Mouse (Mus musculus) retina, adult 2 months (tissue): ENCODE results near the gene Fbxw24.
"Not testable (repeated sequence)": the region's sequence is repeated elsewhere in the genome, so short reads cannot be mapped to it uniquely, and the experiment has no call there.

Experiments used
- DNase-seq: peaks from one replicate; pipeline ENCODE4 v3.0.0-alpha.2; 2012; ENCODE audit warnings: low read depth, low spot score

The Fbxw24 gene

GRCm38 (mm10) chr9:109625957-109626356, at the start of gene Fbxw24:
Fbxw24 (minus strand) TSS chr9:109626057.
- DNase-seq = not testable (repeated sequence)

- DNase-seq = not testable (repeated sequence)
These were observed 38.7 kb upstream of the Fbxw24 start, which contains the start of gene Fbxw25 for GRCm38 (mm10) chr9:109664552-109664951. Fbxw25 (minus strand) TSS chr9:109664652.

- peak; percentile 11 for DNase-seq
These were observed 19.0 kb downstream of the Fbxw24 start for GRCm38 (mm10) chr9:109606837-109607236.

GRCm38 (mm10) chr9:109602128-109602527, 23.7 kb downstream of the Fbxw24 start:
- DNase-seq = not testable (repeated sequence)

- no peak for DNase-seq
These were observed 28.6 kb downstream of the Fbxw24 start for GRCm38 (mm10) chr9:109597226-109597625.

- no peak for DNase-seq
These were observed 31.0 kb downstream of the Fbxw24 start for GRCm38 (mm10) chr9:109594866-109595265.

- DNase-seq = not testable (repeated sequence)
These were observed 57.7 kb downstream of the Fbxw24 start, which contains the start of gene Fbxw15 for GRCm38 (mm10) chr9:109568162-109568561. Fbxw15 (minus strand) TSS chr9:109568262.

GRCm38 (mm10) chr9:109565546-109565945, 60.3 kb downstream of the Fbxw24 start:
- no peak for DNase-seq

GRCm38 (mm10) chr9:109562106-109562505, 63.8 kb downstream of the Fbxw24 start:
- not testable (repeated sequence) for DNase-seq

GRCm38 (mm10) chr9:109552483-109552882, 73.4 kb downstream of the Fbxw24 start:
- DNase-seq = no peak
